Comparison of ENCODE assay signal across 14 mouse cellular contexts in genomic region chr4:102086336-102086735, GRCm38 (mm10). TPM values are rescaled to one million over a fixed set of nuclear protein-coding genes. Genes with fewer than 3 reads are reported as not detected.
DNase-seq lines count a peak whose midpoint lies in the region; TF ChIP-seq lines count a peak whose summit lies in the region.
"Had no signal": no experiment of that assay in that cellular context is flagged by ENCODE, and none has a peak within 500 bp of the region (broad histone marks: within the 10 kb centered on the region; RNA-seq: fewer than 3 reads in every experiment).

No protein-coding gene starts in this region.

- TF ChIP-seq POLR2A in brain, embryonic 14.5 days (IDR thresholded peaks at IDR 0.05; ENCODE audit: borderline replicate concordance, extremely low read depth, insufficient read depth, insufficient read length, poor library complexity, severe bottlenecking): no peak

- TF ChIP-seq CTCF in brain, embryonic 14.5 days (IDR thresholded peaks at IDR 0.05; ENCODE audit: borderline replicate concordance, extremely low read depth, insufficient read depth, insufficient read length): no peak

- DNase-seq in brain, adult 2 months (ENCODE audit: low read depth, low spot score): peak; percentile 80
- peak; percentile 3 for DNase-seq in brain, embryonic 14.5 days (ENCODE audit: low read depth)
- DNase-seq in cerebellum, adult 9-10 months: peak; percentile 82
- peak; percentile 75 to 78 for DNase-seq in cerebellum, postnatal 25 days
- no peak for DNase-seq in kidney, postnatal 25 days
- DNase-seq in left cerebral cortex, adult 18-20 months (ENCODE audit: low spot score in 2 of 2): no peak
- DNase-seq in layer of hippocampus, postnatal 36 days: no peak
- DNase-seq: adrenal gland, adult 8-10 months; adrenal gland, postnatal 36 days; forebrain, postnatal 0 days; gastrocnemius, postnatal 14 days; heart, adult 2 months; kidney, adult 8-10 months had no signal

RNA-seq across cellular contexts. Expression of gene Pde4b, which starts 1.0 kb away (rescaled TPM):
- polyA plus RNA-seq in brain, embryonic 14.5 days (2012; rRNA removed): 26.7 and 35.0 TPM in 2 replicates
- total RNA-seq in left cerebral cortex, adult 18-20 months (2021): 100 to 1,000 TPM; 119 to 125 TPM
- 10 to 100 TPM; 65.7 to 71.9 TPM for total RNA-seq in layer of hippocampus, postnatal 36 days (2021)
- polyA plus RNA-seq: G1E had no signal

Comparison
In these comparisons a context has a peak if more than half of its experiments do, and no peak if none do; other contexts are left out.
1. DNase-seq: peak in brain, adult 2 months (single experiment), brain, embryonic 14.5 days (single experiment), cerebellum, adult 9-10 months (single experiment) and cerebellum, postnatal 25 days (2 of 2); none in kidney, postnatal 25 days (0 of 2), left cerebral cortex, adult 18-20 months (0 of 2) and layer of hippocampus, postnatal 36 days (0 of 2).